Mouse (Mus musculus): ENCODE results near the gene Hemgn. TPM values are rescaled to one million over a fixed set of nuclear protein-coding genes. Genes with fewer than 3 reads are reported as not detected.
A peak's percentile ranks its signal among the peaks of the same experiment; 100 is the strongest.

Gene Hemgn
- total RNA-seq, 2 experiments from 2014 or later = not detected

GRCm38 (mm10) chr4:46422625-46423024 is 9.3 kb upstream of the Hemgn start:
- intact Hi-C loops (cut with DNase I; ENCODE audit: low total_unique reads) = no loop called here

GRCm38 (mm10) chr4:46418851-46419250 is 5.5 kb upstream of the Hemgn start:
- no peak for DNase-seq
- intact Hi-C loops (cut with DNase I; ENCODE audit: low total_unique reads) = no loop called here

More at GRCm38 (mm10) chr4:46422625-46423024, 9.3 kb upstream of the Hemgn start:
- no peak for DNase-seq

GRCm38 (mm10) chr4:46417491-46417890 is 4.2 kb upstream of the Hemgn start:
- intact Hi-C loops (cut with DNase I; ENCODE audit: low total_unique reads) = no loop called here
- no peak for DNase-seq

- no peak for DNase-seq
- intact Hi-C loops (cut with DNase I; ENCODE audit: low total_unique reads) = no loop called here
Measured at GRCm38 (mm10) chr4:46412113-46412512, 1.2 kb downstream of the Hemgn start.

- intact Hi-C loops (cut with DNase I; ENCODE audit: low total_unique reads) = no loop called here
- DNase-seq = no peak
Measured at GRCm38 (mm10) chr4:46411489-46411888, 1.8 kb downstream of the Hemgn start.

GRCm38 (mm10) chr4:46410677-46411076 is 2.6 kb downstream of the Hemgn start:
- DNase-seq = no peak
- intact Hi-C loops (cut with DNase I; ENCODE audit: low total_unique reads) = no loop called here

GRCm38 (mm10) chr4:46406966-46407703 is 6.2 kb downstream of the Hemgn start:
- intact Hi-C loops (cut with DNase I; ENCODE audit: low total_unique reads) = no loop called here
- no peak for DNase-seq

GRCm38 (mm10) chr4:46404042-46404795 is 9.1 kb downstream of the Hemgn start:
- DNase-seq = no peak
- intact Hi-C loops (cut with DNase I; ENCODE audit: low total_unique reads) = no loop called here

- intact Hi-C loops (cut with DNase I; ENCODE audit: low total_unique reads) = no loop called here
Measured at GRCm38 (mm10) chr4:46398839-46399238, 14.5 kb downstream of the Hemgn start.

GRCm38 (mm10) chr4:46395736-46396135 is 17.6 kb downstream of the Hemgn start:
- no peak for DNase-seq
- intact Hi-C loops (cut with DNase I; ENCODE audit: low total_unique reads) = no loop called here

More at GRCm38 (mm10) chr4:46398839-46399238, 14.5 kb downstream of the Hemgn start:
- DNase-seq = no peak

- no peak for DNase-seq
- intact Hi-C loops (cut with DNase I; ENCODE audit: low total_unique reads) = loop anchor here (5.0 kb wide), 1 partner anchor 68 kb away; no protein-coding TSS in a partner anchor
Measured at GRCm38 (mm10) chr4:46394388-46394787, 18.9 kb downstream of the Hemgn start.

GRCm38 (mm10) chr4:46390390-46390970 is 22.8 kb downstream of the Hemgn start:
- DNase-seq = peak; percentile 66
- intact Hi-C loops (cut with DNase I; ENCODE audit: low total_unique reads) = loop anchor here (5.0 kb wide), 1 partner anchor 72 kb away; no protein-coding TSS in a partner anchor

- no peak for DNase-seq
Measured at GRCm38 (mm10) chr4:46389612-46390341, 23.5 kb downstream of the Hemgn start.

GRCm38 (mm10) chr4:46389013-46389611 is 24.2 kb downstream of the Hemgn start, which contains the start of gene Trmo:
Trmo (minus strand) TSS chr4:46389437.
- intact Hi-C loops (cut with DNase I; ENCODE audit: low total_unique reads) = loop anchor here (5.0 kb wide), 1 partner anchor 63 kb away; the partner anchor contains the start of gene Anp32b
- peak; percentile 94 for DNase-seq

More at GRCm38 (mm10) chr4:46389612-46390341, 23.5 kb downstream of the Hemgn start:
- intact Hi-C loops (cut with DNase I; ENCODE audit: low total_unique reads) = loop anchor here (5.0 kb wide), 2 partner anchors 63 to 73 kb away; partner anchors contain the start of gene Anp32b

GRCm38 (mm10) chr4:46388556-46388955 is 24.8 kb downstream of the Hemgn start:
- intact Hi-C loops (cut with DNase I; ENCODE audit: low total_unique reads) = loop anchor here (5.0 kb wide), 1 partner anchor 64 kb away; the partner anchor contains the start of gene Anp32b
- no peak for DNase-seq

- peak; percentile 81 for DNase-seq
- intact Hi-C loops (cut with DNase I; ENCODE audit: low total_unique reads) = no loop called here
Measured at GRCm38 (mm10) chr4:46374869-46375368, 38.4 kb downstream of the Hemgn start.

- DNase-seq = no peak
- intact Hi-C loops (cut with DNase I; ENCODE audit: low total_unique reads) = no loop called here
Measured at GRCm38 (mm10) chr4:46374455-46374854, 38.9 kb downstream of the Hemgn start.

- intact Hi-C loops (cut with DNase I; ENCODE audit: low total_unique reads) = no loop called here
Measured at GRCm38 (mm10) chr4:46371030-46371429, 42.3 kb downstream of the Hemgn start.

GRCm38 (mm10) chr4:46370406-46370805 is 42.9 kb downstream of the Hemgn start:
- no peak for DNase-seq
- intact Hi-C loops (cut with DNase I; ENCODE audit: low total_unique reads) = no loop called here

More at GRCm38 (mm10) chr4:46371030-46371429, 42.3 kb downstream of the Hemgn start:
- peak; percentile 75 for DNase-seq

Data from gastrocnemius, postnatal 14 days (tissue).